Mouse (Mus musculus): Measurements from ENCODE around the gene Sart1.

Gene Sart1

GRCm38 (mm10) chr19:5388588-5389242, at the start of gene Sart1:
Sart1 (minus strand) TSS chr19:5388703.
- peak; percentile 95 for DNase-seq (ENCODE audit: inconsistent ontology term)

DNA sequence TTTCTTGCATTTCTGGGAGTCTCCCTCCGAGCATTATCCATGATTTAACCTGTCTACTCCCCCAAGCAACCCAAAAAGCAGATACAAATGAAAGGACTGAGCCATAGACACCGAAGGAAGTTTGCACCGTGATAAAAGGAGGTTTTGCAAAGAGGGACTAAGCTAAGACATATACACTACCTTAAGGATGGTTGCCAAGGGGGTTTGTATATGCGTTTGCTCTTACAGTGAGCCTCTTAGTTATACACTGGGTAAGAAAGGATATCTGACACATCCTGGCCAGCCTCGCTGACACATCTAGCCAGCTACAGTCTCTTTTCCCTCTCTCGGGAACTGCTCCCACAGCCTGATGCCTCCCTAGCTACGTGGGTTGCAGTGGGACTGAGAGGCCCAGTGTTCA, 45.4 kb upstream of the Sart1 start:
- DNase-seq (ENCODE audit: inconsistent ontology term) = no peak

GRCm38 (mm10) chr19:5432992-5433852, 44.7 kb upstream of the Sart1 start:
- peak; percentile 82 for DNase-seq (ENCODE audit: inconsistent ontology term)

DNA sequence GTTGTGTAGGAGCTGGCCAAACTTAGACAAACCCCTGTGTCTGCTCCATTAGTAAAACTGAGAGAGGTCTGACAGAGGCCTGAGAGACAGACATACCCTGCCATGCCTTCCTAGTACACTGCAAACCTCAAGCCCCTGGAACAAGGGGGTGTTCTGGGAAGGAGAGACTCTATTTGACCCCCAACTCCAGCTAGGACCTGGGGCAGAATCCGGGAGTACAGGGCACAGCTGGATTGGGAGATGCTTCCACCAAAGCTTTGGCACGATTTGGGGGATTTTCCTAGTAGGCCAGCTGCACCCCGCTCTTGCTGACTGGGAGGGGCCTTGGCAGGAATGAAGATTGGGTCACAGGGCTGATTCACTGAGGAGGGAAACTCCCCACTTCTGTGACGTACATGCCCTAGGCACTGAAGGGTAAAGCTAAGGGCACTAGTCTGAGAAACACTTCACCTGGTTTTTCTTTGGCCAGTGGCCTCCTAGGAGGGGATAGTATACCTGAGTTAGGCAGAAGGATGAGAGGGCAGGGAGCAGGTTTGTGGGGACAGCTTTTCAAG, 43.5 kb upstream of the Sart1 start:
- DNase-seq (ENCODE audit: inconsistent ontology term) = peak; percentile 58

GRCm38 (mm10) chr19:5430408-5430807, 41.9 kb upstream of the Sart1 start:
- DNase-seq (ENCODE audit: inconsistent ontology term) = peak; percentile 66

GRCm38 (mm10) chr19:5429806-5430205, 41.3 kb upstream of the Sart1 start:
- peak; percentile 96 for DNase-seq (ENCODE audit: inconsistent ontology term)

- DNase-seq (ENCODE audit: inconsistent ontology term) = no peak
These were observed 40.7 kb upstream of the Sart1 start for GRCm38 (mm10) chr19:5429219-5429618.

DNA sequence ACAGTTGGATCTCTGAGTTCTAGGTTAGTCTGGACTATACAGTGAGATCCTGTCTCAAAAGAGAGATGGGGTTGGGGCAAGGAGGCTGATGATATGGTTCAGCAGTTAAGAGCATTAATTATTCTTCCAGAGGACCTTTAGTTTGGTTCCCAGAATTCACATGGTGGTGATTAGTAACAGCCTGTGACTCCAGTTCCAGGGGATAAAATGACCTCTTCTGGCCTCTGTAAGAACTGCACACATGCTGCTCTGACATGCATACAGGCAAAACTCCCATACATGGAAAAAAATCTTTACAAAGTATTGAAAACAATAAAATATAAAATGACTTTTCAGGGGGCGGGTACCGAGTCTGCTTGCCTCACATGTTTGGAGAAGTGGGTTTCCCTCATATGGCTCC, 39.6 kb upstream of the Sart1 start:
- DNase-seq (ENCODE audit: inconsistent ontology term) = no peak

DNA sequence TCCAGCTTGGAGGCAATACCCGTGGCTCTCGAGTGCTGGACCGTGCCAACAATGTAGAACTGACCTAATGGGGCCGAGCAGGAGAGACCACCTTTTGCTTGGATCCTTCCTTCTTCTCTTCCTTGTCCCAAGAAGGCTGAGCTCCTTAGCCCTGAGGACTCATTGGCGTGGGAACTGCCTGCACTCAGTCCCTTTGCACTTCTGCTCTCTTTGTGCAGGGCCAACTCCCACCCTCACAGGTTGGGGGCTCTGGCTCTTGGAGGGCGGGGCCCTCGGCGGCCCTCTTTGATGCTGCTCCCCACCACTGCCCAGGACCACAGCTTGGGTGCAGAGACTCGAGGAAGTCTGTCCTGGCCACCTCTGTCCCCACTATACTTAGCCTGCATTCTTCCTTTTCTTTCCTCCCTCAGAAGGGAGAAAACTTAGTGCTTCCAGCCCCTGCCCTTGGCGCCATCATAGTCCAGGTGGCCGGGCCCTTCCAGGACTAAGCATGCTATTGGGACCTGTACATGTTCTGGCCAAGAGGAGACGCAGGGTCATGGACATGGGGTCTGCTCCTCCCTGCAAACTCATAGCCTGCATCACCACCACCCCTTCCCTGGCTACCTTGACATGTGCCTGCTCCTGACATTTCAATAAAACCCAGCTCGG, 38.3 kb upstream of the Sart1 start:
- no peak for DNase-seq (ENCODE audit: inconsistent ontology term)

DNA sequence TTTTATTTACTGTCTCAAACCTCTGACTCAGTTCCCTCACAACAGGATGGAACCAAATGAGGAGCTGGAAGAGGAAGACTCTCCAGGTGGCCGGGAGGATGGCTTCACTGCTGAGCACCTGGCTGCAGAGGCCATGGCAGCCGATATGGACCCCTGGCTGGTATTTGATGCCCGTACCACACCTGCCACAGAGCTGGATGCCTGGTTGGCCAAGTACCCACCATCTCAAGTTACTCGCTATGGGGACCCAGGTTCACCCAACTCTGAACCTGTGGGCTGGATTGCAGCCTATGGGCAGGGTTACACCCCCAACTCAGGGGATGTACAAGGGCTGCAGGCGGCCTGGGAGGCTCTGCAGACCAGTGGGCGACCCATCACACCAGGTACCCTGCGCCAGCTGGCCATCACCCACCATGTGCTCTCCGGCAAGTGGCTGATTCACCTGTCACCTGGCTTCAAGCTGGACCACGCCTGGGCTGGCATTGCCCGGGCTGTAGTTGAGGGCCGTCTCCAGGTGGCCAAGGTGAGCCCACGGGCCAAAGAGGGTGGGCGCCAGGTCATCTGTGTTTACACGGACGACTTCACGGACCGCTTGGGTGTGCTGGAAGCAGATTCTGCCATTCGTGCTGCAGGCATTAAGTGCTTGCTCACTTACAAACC, 37.5 kb upstream of the Sart1 start:
- no peak for DNase-seq (ENCODE audit: inconsistent ontology term)

DNA sequence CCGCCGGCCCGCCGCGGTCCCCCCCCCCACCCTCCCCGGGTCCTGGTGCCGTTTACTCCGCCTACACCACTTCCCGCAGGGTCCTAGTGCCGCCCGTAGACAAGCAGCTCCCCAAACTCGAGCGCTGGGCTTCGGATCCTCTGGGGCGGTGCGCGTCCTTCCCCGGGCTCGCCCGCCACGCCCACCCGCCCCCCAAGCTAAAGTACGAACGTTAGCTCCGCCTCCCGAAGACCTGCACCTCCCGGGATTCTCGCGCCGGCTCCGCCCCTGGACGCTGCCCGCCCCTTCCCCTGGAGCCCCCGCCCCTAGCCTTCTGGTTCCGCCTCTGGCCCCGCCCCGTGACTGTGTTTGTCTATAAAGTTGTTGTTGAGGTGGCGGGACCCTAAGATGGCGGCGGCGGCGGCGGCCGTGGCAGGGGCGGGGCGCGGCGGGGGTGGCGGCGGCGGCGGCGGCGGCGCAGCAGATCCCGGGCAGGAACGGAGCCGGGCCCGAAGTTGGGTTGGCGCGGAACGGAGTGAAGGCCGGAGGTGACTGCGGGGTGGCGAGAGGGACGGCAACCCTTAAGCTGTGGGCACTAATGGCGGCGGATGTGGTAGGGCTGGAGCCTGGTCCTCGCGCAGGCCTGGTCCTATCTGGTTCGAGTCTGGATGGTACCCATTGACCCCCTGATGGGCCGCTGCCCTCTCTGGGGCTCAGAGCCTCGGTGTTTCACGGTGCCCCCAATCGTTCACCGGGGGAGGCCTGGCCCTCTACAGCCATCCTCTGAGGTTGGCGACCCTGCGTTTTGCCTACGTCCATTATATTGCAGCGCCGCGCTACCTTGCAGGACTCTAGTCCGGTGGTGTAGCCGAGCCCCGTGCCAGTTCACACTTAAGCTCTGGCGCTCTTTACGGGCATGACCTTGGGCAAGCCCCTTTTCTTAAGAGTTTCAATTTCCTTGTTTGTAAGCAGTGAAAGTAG, 36.6 kb upstream of the Sart1 start, which contains the start of the genes Drap1 and AI837181:
Gene Drap1, minus strand, starts transcription at position 198 of the 960 bp plus-strand sequence.
Gene AI837181, plus strand, starts transcription at position 363 of the 960 bp plus-strand sequence.
- DNase-seq (ENCODE audit: inconsistent ontology term) = peak; percentile 99

- peak; percentile 88 for DNase-seq (ENCODE audit: inconsistent ontology term)
These were observed 35.7 kb upstream of the Sart1 start for GRCm38 (mm10) chr19:5424092-5424781.

DNA sequence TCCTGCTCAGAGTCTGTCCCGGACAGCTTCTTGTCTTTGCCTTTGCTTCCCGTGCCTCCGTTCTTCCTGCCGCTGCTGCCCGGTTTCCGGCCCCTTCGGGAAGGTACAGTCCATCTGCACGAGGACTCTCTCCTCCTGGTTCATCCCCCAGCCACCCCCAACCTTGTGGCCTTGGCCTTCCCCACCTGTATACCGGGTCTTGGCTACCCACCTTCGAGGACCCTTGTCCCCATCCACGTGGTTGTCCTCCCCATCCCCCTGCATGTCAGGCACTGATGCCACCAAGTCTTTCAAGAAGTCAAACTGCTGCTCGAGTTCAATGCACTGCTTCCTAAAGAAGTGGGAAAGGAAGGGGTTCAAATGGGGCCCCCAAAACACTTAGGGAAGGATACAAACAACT, 35.1 kb upstream of the Sart1 start:
- DNase-seq (ENCODE audit: inconsistent ontology term) = no peak

DNA sequence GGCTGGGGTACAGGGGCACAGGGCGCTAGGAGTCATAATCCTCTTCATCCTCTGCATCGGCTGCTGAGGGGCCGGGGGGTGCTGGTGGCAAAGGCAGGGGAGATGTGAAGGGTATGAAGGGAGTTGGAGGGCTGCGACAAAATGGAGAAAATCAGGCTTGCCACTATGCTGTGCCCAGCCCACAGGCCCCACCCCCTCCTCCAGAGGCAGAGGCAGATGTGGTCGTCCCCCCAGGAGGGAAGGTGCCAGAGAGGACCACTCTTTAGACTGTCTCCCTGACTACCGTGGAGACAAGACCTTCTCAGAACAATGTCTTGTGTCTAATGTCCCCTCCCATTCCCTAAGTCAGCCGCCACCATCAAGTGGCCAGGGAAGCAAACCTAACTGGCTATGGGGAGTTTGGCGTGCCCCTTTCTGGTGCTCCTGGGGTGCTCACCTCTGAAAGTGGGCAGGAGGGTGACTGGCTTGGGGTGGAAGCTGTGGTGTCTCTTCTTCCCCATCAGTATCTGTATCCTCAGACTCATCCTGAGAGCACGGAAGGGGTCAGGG, 34.5 kb upstream of the Sart1 start:
- no peak for DNase-seq (ENCODE audit: inconsistent ontology term)

DNA sequence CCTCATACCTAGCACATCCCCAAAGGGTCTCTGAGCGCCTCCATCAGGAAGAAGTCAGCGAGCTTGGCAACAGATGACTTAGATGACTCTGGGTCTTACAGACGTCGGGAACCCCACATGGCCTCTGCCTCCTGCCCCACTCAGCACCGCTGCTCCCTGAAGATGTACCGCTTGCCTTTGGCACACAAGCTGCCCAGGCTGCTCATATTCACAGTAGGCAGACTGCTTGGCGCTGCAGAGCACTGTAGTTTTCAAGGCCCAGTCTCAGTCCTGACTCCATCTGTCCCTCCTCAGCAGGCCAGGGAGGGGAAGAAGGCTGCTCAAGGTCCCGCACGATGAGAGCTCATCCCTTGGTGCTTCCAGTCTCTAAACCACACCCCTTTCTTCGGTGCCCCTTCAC, 33.8 kb upstream of the Sart1 start:
- DNase-seq (ENCODE audit: inconsistent ontology term) = no peak

DNA sequence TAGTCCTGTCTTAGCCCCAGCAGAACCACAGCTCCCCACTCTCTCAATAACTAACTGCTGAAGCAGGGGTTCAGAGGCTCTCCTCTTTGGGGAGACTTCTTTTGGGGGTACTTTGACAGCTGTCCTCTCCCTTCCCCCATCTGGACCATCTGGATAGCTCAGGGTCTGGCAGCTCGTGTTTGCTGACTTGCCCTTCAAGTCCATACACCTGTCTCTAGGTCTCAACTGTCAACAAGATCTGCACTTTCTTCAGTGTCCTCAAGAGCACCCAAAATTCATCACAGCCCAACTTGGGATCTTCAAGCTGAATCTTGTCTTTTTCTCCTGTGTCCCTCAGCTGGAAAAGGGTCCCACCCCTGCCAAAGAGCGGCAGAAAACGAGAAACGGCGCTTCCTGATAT, 33.3 kb upstream of the Sart1 start:
- no peak for DNase-seq (ENCODE audit: inconsistent ontology term)

DNA sequence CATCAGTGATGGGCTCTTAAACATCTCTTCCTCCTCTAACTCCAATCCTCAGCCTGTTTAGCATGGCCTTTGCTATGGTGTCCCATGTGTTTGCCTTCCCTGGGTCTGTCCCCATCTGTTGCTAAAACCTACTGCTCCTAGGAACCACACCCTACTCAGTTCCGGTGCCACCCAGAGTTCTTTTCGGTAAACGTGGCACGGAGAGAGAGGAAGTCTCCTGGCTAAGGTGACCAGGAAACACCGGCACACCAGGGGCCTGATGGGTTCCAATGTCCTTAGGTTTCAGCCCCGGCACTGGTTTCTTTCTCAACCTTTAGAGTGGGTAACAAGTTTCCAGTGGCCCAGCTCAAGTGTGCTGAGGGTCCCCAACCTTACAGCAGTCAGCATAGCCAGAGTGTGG, 32.1 kb upstream of the Sart1 start:
- DNase-seq (ENCODE audit: inconsistent ontology term) = no peak

DNA sequence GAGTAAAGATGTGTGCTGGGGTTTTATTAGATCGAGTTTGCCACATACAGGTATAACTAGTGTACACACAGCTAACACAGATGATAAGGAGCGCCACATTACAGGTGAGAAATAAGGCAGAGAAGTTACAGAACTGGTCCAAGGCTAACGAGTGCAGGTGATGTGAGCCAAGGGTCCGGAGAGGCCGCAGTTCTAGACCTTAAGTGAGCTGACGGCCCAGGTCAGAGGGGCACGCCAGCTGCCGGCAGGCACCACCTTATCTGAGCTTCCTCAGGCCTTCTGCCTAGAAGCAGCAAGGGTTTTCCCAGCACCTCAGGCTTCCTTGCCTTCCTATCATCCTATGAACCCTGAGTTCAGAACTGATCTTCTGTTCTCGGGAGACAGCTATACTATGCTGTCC, 31.1 kb upstream of the Sart1 start:
- DNase-seq (ENCODE audit: inconsistent ontology term) = no peak

- no peak for DNase-seq (ENCODE audit: inconsistent ontology term)
These were observed 30.4 kb upstream of the Sart1 start for GRCm38 (mm10) chr19:5418750-5419466.
